Mouse (Mus musculus) brain, embryonic 14.5 days (tissue): ENCODE measurements at regions not wholly inside any gene's neighbourhood (a gene's known extent, or its start where the extent isn't known, plus 50 kb on each side); places are given as distances from the start of the nearest gene placed in this dataset.

Experiments
- CTCF ChIP-seq: fragments of 200-500 bp; IDR thresholded peaks from 2 replicates; pipeline ENCODE4 v1.5.1; 2012; ENCODE audit warnings: inconsistent platforms, mild to moderate bottlenecking, moderate library complexity, borderline replicate concordance; ENCODE audit not compliant: insufficient read depth, insufficient read length; ENCODE audit errors: extremely low read depth
- POLR2A ChIP-seq: fragments of 200-500 bp; IDR thresholded peaks from 2 replicates; pipeline ENCODE4 v1.6.1; 2012; ENCODE audit warnings: mild to moderate bottlenecking, inconsistent platforms, borderline replicate concordance; ENCODE audit not compliant: poor library complexity, insufficient read depth, insufficient read length, severe bottlenecking; ENCODE audit errors: extremely low read depth

DNA sequence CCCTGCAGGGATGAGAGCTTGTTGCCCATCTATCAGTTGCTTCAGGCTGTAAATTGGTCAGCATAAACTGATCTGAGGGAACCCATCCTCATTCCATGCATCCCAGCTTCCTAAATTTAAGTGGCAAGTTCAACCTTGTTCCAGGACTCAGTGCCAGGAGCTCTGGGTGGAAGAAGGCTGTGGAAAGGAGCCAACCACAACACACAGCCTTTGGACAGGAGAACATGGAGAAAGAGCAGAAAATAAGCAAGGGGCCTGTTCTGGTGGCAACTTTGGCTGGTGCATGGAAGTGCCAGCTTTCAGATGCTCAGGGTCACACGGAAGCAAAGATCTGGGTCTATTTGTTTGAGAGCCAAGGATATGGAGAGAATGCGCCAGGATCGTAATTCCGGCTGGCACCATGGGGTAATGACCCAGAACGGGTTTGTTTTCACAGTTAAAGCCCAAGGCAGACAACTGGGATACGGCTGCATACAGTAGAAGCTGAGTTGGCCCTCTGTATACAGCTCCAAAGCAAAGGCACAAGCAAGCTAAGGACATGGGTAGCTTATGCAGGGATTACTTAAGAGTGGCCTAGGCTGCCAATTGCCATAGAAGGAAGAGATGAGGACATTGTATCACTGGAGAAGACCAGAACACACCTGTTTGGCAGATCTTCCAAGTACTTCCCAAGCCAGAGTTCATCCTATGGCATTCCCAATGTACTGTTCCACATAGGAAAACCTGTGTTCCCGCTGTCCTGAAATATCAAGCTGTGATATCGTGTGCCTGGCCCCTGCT is 364.2 kb upstream of the Mgmt start:
- TF ChIP-seq POLR2A (no peak), CTCF (no peak)
